Mouse (Mus musculus) limb, embryonic 14.5 days (tissue): ENCODE results near the gene Gm42742. TPM values are rescaled to one million over a fixed set of nuclear protein-coding genes. Genes with fewer than 3 reads are reported as not detected.
A peak's percentile ranks its signal among the peaks of the same experiment; 100 is the strongest.

Experiments
- ATAC-seq: fragments of 200-750 bp; cut with Nextera tagmentation; 2 replicates; pipeline ENCODE4 v1.8.0; 2017; ENCODE audit warnings: low read depth, moderate number of reproducible peaks, moderate TSS enrichment; ENCODE audit not compliant: low FRiP score
- DNase-seq: peaks from one replicate; pipeline ENCODE4 v3.0.0-alpha.2; 2015; ENCODE audit warnings: low spot score
- H3K27ac ChIP-seq: fragments of 300-500 bp; sonication (generic); replicated peaks from 2 replicates; pipeline ENCODE4 v1.5.1; 2014; ENCODE audit warnings: low read depth, mild to moderate bottlenecking, low read length, moderate library complexity, mixed read lengths
- H3K27me3 ChIP-seq: fragments of 300-500 bp; sonication (generic); 2 replicates; pipeline ENCODE4 v1.6.1; 2014; ENCODE audit warnings: low read length, mixed read lengths; ENCODE audit not compliant: control insufficient read depth, insufficient read depth
- H3K36me3 ChIP-seq: fragments of 300-500 bp; sonication (generic); 2 replicates; pipeline ENCODE4 v1.6.1; 2014; ENCODE audit warnings: mild to moderate bottlenecking, low read length, moderate library complexity, mixed read lengths; ENCODE audit not compliant: control insufficient read depth, insufficient read depth
- H3K4me1 ChIP-seq: fragments of 300-500 bp; sonication (generic); 2 replicates; pipeline ENCODE4 v1.6.1; 2014; ENCODE audit warnings: antibody characterized with exemption, low read length, mixed read lengths; ENCODE audit not compliant: control insufficient read depth, insufficient read depth
- H3K4me2 ChIP-seq: fragments of 300-500 bp; sonication (generic); replicated peaks from 2 replicates; pipeline ENCODE4 v1.6.1; 2014; ENCODE audit warnings: low read depth, mild to moderate bottlenecking, low read length, moderate library complexity; ENCODE audit not compliant: severe bottlenecking
- H3K4me3 ChIP-seq: fragments of 300-500 bp; sonication (generic); replicated peaks from 2 replicates; pipeline ENCODE4 v1.5.1; 2014; ENCODE audit warnings: low read length
- H3K9ac ChIP-seq: fragments of 300-500 bp; sonication (generic); 2 replicates; pipeline ENCODE4 v1.6.1; 2014; ENCODE audit warnings: mild to moderate bottlenecking, low read depth, low read length, moderate library complexity; ENCODE audit not compliant: severe bottlenecking
- H3K9me3 ChIP-seq: fragments of 300-500 bp; sonication (generic); 2 replicates; pipeline ENCODE4 v1.6.1; 2016; ENCODE audit warnings: low read length; ENCODE audit not compliant: control insufficient read depth
- POLR2A ChIP-seq: fragments of 200-500 bp; IDR thresholded peaks from 2 replicates; pipeline ENCODE4 v1.8.0; 2012; ENCODE audit warnings: inconsistent platforms, mild to moderate bottlenecking, moderate library complexity, borderline replicate concordance; ENCODE audit not compliant: insufficient read depth, insufficient read length; ENCODE audit errors: extremely low read depth
- WGBS: fragments of 180-500 bp; shearing (Covaris S2); extraction: QIAGEN DNeasy Blood & Tissue Kit; methylation state at CpG from one replicate; pipeline ENCODE4 v1.1.7; 2014; 5-methylcytosine and 5-hydroxymethylcytosine counted together
- polyA plus RNA-seq, 2 experiments: library from polyadenylated mRNA; depleted of rRNA in 1 of 2; stranded (reverse) in 1 of 2; unstranded in 1 of 2; fragments of >200 nt; fragmentation: Nextera tagmentation in 1 of 2; extraction: Ambion mirVana in 1 of 2; gene quantifications; 2 replicates each; pipeline versions ENCODE4 v1.2.1 to v1.2.3; 2012 to 2014

The Gm42742 gene
- polyA plus RNA-seq, 2 experiments, result 37.7 to 143 TPM

GRCm38 (mm10) chr7:126981601-126982000 is 39.3 kb downstream of the Gm42742 start:
- Histone ChIP-seq H3K27ac (no peak overlapping the region), H3K9ac (no peak overlapping the region), H3K36me3 (peaks cover 33% of the 10 kb centered on the region), H3K27me3 (no peaks in the 10 kb centered on the region), H3K4me1 (peaks cover 5% of the 10 kb centered on the region; the same call in 1 of the 2 replicates), H3K9me3 (no peaks in the 10 kb centered on the region), H3K4me2 (no peak overlapping the region), H3K4me3 (no peak overlapping the region)
- TF ChIP-seq POLR2A, result no peak
- DNase-seq (no peak), ATAC-seq (no peak)
- 79% methylated on average over 2 of the region's 2 CpGs for WGBS

GRCm38 (mm10) chr7:126978841-126979240 is 42.1 kb downstream of the Gm42742 start:
- no peak overlapping the region for H3K4me3 ChIP-seq
- H3K27me3 ChIP-seq, result no peaks in the 10 kb centered on the region
- no peaks in the 10 kb centered on the region for H3K9me3 ChIP-seq
- 90% methylated on average over 6 of the region's 6 CpGs for WGBS
- ATAC-seq (no peak), DNase-seq (no peak)
- peaks cover 33% of the 10 kb centered on the region for H3K36me3 ChIP-seq
- H3K4me1 ChIP-seq, result peaks cover 7% of the 10 kb centered on the region; the same call in 1 of the 2 replicates
- no peak for TF ChIP-seq POLR2A
- H3K27ac ChIP-seq, result no peak overlapping the region
- no peak overlapping the region for H3K9ac ChIP-seq
- no peak overlapping the region for H3K4me2 ChIP-seq

- Histone ChIP-seq H3K36me3 (peaks cover 33% of the 10 kb centered on the region), H3K27ac (peak overlapping the region; percentile 94; the same call in 1 of the 2 replicates), H3K9ac (peak overlapping the region; percentile 96), H3K4me3 (peak overlapping the region; percentile 97), H3K9me3 (no peaks in the 10 kb centered on the region), H3K4me2 (peak overlapping the region; percentile 80), H3K4me1 (peaks cover 7% of the 10 kb centered on the region; the same call in 1 of the 2 replicates), H3K27me3 (no peaks in the 10 kb centered on the region)
- no peak for ATAC-seq
- 27% methylated on average over 14 of the region's 14 CpGs for WGBS
- no peak for DNase-seq
- TF ChIP-seq POLR2A, result no peak
Measured at GRCm38 (mm10) chr7:126976878-126977459, 43.9 kb downstream of the Gm42742 start.

GRCm38 (mm10) chr7:126975950-126976866 is 44.7 kb downstream of the Gm42742 start, which contains the start of gene Cdiptos:
TSS of gene Cdiptos (minus strand) at chr7:126976098.
- ATAC-seq (peak; percentile 97), DNase-seq (peak; percentile 96)
- WGBS, result under 1% methylated on average over 55 of the region's 55 CpGs

GRCm38 (mm10) chr7:126975893-126975949 is 45.2 kb downstream of the Gm42742 start, which contains the start of gene Cdipt:
TSS of gene Cdipt (plus strand) at chr7:126975914.
- Histone ChIP-seq H3K9me3 (no peaks in the 10 kb centered on the region), H3K4me1 (peaks cover 7% of the 10 kb centered on the region; the same call in 1 of the 2 replicates), H3K4me2 (peak within 1 kb of the TSS; percentile 80), H3K4me3 (peak within 1 kb of the TSS; percentile 97), H3K9ac (peak within 1 kb of the TSS; percentile 96), H3K36me3 (peaks cover 27% of the 10 kb centered on the region), H3K27ac (peak within 1 kb of the TSS; percentile 94), H3K27me3 (no peaks in the 10 kb centered on the region)
- DNase-seq, result no peak
- no peak for TF ChIP-seq POLR2A
- ATAC-seq, result no peak
- WGBS, result 0% methylated on average over 1 of the region's 1 CpGs

More at GRCm38 (mm10) chr7:126975950-126976866, 44.7 kb downstream of the Gm42742 start, which contains the start of gene Cdiptos:
- peak within 1 kb of the TSS; percentile 96 for H3K9ac ChIP-seq
- peaks cover 7% of the 10 kb centered on the region; the same call in 1 of the 2 replicates for H3K4me1 ChIP-seq
- peak within 1 kb of the TSS; percentile 97 for H3K4me3 ChIP-seq
- TF ChIP-seq POLR2A, result no peak
- no peaks in the 10 kb centered on the region for H3K9me3 ChIP-seq
- peak within 1 kb of the TSS; percentile 94 for H3K27ac ChIP-seq
- H3K36me3 ChIP-seq, result peaks cover 31% of the 10 kb centered on the region
- no peaks in the 10 kb centered on the region for H3K27me3 ChIP-seq
- H3K4me2 ChIP-seq, result peak within 1 kb of the TSS; percentile 80
